Mouse (Mus musculus): ENCODE results near the gene Zw10.

The Zw10 gene

GRCm38 (mm10) chr9:49055333-49056205 is at the start of gene Zw10:
Gene Zw10 (plus strand): TSS chr9:49055613.
- peak; percentile 98 for DNase-seq (ENCODE audit: low read depth, low spot score)

GRCm38 (mm10) chr9:49015824-49016223 is 39.6 kb upstream of the Zw10 start:
- DNase-seq (ENCODE audit: low read depth, low spot score): no peak

DNA sequence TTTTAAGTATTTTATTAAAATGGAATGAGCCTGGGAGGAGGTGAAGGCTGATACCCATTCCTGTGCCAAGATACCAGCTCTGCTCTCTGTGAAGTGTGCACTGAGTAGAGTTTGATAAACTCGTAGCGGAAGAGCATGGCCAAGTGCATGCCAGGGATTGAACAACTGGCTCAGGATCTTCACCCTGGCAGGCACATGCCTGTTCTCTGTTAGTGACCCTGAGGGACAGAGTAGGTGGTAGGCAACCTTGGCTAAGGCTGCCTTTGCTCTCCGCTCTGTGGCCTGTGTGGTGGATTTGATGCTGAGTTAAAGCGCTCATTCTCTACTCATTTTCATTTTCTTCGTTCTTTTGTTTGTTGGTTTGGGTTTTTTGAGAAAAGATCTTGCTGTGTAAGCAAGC is 34.1 kb upstream of the Zw10 start:
- no peak for DNase-seq (ENCODE audit: low read depth, low spot score)

DNA sequence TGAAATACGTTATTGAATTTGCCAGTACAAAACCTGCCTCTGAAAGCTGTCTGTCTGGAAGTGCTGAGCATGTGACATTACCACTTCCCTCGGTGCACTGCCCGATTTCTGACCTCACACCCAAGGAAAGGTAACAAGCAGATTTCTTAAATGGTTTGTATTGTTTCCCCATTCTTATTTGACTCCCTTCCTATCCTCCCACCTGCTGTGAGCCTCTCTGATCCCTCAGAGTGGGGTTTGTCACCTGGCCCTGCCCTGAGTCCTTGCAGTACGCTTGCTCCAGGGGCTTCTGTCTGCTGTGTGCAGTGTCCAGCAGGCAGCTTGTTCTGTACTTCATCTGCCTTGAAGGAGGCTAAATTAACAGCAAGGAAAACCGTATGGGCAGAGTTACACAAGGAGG is 31.5 kb upstream of the Zw10 start:
- no peak for DNase-seq (ENCODE audit: low read depth, low spot score)

DNA sequence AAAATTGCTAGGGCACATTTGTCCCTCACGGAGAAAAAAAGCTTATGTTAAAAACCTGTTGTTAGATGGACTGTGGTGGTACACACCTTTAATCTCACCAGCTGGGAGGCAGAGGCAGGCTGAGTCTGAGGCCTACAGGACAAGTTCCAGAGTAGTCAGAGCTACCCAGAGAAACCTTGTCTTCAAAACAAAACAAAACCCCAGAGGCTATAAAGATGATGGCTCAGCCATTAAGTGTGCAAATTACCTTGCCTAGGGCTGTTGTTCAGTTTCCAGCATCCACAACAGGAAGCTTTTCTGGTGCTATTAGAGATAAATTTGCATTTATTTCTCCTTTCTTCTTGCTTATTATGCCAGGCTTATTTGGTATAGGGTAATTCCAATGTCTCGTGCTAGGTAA is 30.9 kb upstream of the Zw10 start:
- no peak for DNase-seq (ENCODE audit: low read depth, low spot score)

GRCm38 (mm10) chr9:49034764-49035163 is 20.6 kb upstream of the Zw10 start:
- DNase-seq (ENCODE audit: low read depth, low spot score): no peak

DNA sequence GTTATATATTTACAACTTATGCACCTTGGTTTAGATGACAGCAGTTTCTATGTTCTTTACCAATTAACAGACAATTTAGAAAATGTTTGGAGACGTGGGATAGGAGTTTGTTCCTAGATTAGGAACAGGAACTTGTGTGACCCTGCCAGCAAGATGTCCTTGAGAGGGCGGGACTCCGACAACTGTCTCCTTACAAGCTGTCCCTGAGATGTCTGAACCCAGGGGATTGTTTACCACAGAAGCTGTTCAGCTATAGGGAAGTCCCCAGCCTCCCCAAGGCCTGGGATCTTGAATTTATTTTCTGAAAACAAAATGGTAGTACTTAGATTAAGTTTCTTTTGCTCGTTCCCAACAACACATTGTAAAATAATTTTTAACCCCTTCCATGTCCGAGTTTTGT is 4.5 kb upstream of the Zw10 start:
- DNase-seq (ENCODE audit: low read depth, low spot score): no peak

GRCm38 (mm10) chr9:49051349-49051748 is 4.1 kb upstream of the Zw10 start:
- DNase-seq (ENCODE audit: low read depth, low spot score): peak; percentile 56

DNA sequence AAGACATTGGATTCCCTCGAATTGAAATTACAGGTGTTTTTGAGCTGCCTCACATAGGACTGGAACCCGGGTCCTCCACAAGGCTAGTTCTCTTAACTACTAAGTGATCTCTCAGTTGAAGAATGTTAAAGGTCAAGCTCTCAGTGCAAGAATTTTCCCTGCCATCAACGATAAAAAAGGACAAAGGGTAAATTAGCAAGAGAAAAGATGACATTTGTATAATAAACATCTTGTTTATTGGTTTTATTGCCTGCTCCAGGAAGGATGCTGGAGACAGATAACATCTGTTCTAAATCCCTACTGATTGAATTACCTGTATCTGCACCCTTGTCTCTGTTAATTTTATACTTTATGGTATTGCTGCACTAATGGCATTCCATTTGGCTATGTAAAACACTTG is 1.4 kb upstream of the Zw10 start:
- DNase-seq (ENCODE audit: low read depth, low spot score): no peak

DNA sequence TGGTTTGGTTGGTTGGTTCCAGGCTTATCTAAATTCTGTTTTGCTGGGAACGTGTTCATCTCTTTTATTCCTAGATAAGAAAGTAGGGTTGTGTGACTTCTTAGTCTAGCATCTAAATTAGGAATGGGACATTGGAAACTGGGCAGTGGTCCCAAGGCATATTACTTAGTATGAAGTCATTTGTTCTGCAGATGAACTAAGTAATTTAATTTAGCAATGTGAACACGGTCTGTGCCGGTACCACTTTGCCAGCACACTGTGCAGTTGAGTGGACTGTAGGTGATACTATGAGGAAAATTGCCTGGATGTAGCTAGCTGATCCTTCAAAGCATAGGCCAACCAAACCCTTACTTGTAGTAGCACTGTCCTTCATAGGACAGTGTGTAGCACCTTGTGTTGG is 21.4 kb downstream of the Zw10 start:
- no peak for DNase-seq (ENCODE audit: low read depth, low spot score)

DNA sequence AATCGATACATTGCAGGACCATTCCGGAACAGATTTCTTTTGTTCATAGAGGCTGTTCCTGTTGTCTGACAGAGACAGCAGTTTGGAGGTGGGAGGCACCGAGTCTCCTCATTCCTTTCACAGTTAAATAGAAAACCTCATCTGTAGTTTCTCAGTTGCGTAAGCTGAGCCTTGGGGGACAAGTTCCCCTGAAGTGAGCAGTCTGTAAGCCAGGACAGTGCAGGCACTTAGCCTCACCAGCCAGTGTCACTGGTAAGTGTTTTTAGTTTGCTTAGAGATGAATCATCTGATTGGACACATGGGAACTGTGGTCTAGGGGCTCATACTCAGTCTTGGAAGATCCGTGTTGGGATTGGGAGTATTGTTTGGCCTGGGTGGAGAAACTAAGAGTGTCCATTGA is 25.7 kb downstream of the Zw10 start, which contains the start of gene Tmprss5:
Gene Tmprss5, plus strand, starts transcription at position 154 of the 400 bp plus-strand sequence.
- DNase-seq (ENCODE audit: low read depth, low spot score): no peak

DNA sequence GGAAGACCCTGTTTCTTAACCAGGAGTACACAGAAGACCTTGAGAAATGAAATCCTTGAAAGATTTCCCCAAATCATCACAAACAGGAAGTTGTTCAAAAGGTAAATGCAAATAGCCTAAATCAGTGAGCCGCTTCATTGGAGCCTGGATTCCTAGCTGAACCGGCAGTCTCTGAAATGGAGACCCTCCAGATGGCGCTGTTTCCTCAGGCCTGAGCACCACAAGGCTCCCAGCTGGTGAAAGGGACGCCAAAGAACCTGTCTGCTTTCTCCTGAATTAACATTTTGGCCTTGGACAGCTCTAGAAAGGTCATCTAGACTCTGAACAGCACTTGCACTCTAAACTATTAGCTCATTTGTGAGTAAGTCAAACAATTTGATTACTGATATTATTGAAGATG is 26.1 kb downstream of the Zw10 start:
- DNase-seq (ENCODE audit: low read depth, low spot score): peak; percentile 69

DNA sequence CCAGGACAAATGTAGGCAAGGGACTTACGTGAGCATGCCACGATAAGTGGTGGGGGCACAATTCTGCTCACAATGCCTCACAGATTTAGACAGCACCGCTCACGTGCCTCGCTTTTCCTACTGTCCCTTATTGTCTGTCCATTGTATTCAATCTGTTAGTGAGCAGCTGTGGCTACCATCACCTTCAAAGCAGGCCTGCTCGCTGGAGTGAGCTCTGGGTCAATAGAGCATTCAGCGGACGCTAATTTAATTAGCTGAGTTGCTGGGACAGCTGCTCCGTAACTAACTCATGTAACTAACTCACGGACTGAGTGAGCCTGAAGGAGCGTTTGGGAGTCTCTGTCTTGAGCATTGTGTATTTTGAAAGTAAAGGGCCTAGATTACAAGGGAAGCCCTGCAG is 31.9 kb downstream of the Zw10 start:
- DNase-seq (ENCODE audit: low read depth, low spot score): no peak

DNA sequence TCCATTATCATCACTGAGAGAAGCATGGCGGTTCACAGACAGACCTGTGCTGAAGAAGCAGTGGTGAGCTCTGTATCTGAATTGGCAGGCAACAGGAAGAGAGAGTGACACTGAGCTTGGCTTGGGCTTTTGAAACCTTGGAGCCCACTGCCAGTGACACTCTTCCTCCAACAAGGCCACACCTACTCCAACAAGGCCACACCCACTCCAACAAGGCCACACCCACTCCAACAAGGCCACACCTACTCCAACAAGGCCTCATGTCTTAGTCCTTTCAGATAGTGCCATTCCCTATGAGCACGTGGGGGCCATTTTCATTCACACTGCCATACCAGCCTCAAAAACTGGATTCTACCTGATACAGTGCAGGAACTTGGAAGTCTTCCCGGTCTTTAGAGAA is 43.5 kb downstream of the Zw10 start:
- DNase-seq (ENCODE audit: low read depth, low spot score): no peak

DNA sequence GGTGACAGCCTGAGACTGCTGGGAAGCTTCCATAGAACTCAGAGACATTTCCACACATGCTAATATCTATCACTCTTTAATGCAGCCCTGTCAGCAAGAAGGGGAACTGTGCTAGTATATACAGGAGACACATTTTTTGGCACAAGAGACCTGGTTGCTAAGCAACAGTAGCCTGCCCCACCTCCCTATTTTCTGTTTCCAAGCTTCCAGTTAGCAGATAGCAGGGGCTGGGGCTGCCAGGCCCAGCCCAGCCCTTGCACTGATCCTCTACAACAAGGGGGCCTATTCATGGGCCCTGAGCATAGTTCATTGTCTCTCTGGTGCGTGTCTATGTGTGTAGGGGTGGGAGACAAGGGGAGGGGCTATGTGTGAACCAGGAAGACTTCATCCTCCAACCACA is 46.9 kb downstream of the Zw10 start:
- no peak for DNase-seq (ENCODE audit: low read depth, low spot score)

- no peak for DNase-seq (ENCODE audit: low read depth, low spot score)
Observed at GRCm38 (mm10) chr9:49109101-49109500, 53.7 kb downstream of the Zw10 start.

DNA sequence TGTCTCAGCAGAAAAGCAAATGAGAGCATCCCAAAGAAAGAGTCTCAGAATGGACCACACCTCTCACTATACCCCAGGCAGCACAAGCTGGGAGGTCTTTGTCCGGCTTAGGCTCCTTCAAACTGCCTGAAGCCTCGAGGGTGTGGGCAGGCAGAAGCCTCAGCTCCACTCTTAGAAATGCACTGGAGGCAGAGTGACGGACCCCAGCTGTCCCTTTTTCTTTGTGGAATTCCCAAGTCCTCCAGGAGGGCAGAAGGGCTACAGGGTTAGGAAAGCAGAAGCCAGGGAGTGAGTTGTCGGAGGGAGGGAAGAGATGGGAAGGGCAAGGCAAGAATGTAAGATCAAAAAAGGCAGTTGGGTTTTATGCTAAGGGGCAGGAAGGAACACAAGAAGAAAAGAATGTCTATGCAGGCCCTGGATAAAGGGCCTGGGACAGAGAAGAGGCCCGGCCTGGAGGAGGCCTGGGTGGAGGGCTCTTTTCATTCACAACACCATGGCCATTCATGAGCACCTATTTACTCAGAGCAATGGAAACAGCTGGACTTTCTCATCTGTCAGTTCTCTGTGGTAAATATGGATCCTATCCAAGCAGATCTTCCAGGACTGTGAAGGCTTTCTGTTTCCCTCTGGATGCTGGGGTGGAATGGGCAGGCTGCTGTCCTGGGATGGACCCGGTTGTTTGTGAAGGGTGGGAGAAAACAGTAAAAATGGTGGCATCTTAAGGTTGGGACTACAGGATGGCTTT is 55.2 kb downstream of the Zw10 start:
- DNase-seq (ENCODE audit: low read depth, low spot score): no peak

DNA sequence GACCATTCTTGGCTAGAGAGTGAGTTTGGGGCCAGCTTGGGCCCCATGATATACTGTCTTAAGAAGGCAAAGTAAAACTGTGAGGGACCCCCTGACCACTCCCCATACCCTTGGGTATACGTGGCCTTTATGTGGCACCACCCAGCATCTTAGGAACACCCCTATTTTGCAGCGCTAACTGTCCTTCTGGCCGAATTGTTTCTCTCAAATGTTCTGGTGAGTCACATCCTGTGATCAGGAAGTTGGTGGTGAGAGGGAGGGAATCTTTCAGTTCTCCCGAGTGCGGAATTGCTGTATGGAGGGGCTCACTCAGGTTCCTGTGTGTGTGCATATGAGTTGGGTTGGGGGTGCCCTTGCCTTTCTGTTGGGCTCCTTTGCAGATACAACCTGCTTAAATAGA is 55.9 kb downstream of the Zw10 start:
- no peak for DNase-seq (ENCODE audit: low read depth, low spot score)

DNA sequence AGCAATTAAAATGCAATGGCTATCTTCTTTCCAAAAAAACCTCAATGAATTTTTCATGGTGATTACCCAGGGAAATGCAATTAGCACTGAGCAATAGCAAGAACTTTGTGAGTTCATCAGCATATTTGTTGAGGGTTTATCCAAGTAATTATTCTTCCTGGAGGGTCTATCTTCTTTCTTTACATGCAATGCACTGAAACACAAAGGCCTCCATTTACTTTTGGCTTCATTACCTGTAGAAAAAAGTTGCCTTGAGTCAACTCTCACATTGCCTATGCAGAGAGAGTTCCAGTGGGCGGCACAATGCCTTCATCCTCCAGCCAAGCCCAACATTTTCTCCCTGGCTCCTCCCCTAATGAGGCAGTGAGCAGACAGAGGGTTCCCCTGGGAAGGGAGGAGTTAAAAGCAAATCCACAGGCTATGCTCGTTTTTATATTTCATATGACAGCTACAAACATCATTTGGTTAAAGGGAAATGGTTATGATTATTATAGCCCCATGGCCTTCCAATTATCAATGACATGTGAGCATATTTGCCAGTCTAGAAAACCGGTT is 62.9 kb downstream of the Zw10 start:
- no peak for DNase-seq (ENCODE audit: low read depth, low spot score)

- no peak for DNase-seq (ENCODE audit: low read depth, low spot score)
Observed at GRCm38 (mm10) chr9:49119759-49120158, 64.3 kb downstream of the Zw10 start.

DNA sequence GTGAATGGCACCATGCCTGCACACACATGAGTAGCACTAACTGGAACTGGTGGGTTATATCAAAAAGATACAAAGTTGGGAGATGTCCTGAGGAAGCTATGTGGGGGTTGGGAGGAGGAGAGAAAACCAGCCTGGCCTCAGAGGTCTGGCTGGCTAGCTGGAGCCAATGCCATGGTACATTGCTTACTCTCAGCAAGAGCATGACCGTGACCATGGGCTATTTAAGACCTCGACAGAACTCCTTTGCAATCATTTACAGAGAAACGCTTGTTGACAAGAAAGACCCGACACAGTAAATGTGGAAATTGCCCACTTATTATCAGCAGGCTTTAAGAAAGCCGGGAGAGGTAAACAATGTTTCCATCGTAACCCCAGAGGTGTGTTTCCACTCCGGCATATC is 70.3 kb downstream of the Zw10 start:
- DNase-seq (ENCODE audit: low read depth, low spot score): no peak
